Mouse (Mus musculus) embryonic stem cell, embryonic (primary cell): Measurements from ENCODE around the gene Cfl1.

ENCODE experiments used
- CTCF ChIA-PET, 4 experiments: fragments of 300-600 bp in 2 of 4; fragments of 350-600 bp in 2 of 4; sonication (Branson Sonifier 250); formaldehyde crosslinking; loops; one replicate each; lab custom pipeline; 2022; ENCODE audit warnings: inconsistent platforms in 2 of 4; lab: Charles Lee
- POLR2A ChIA-PET, 4 experiments: fragments of 300-600 bp in 2 of 4; fragments of 350-600 bp in 2 of 4; sonication (Branson Sonifier 250); formaldehyde crosslinking; loops; one replicate each; lab custom pipeline; 2022; ENCODE audit warnings: antibody characterized with exemption in 4 of 4, inconsistent platforms in 1 of 4; lab: Charles Lee

Gene Cfl1

DNA sequence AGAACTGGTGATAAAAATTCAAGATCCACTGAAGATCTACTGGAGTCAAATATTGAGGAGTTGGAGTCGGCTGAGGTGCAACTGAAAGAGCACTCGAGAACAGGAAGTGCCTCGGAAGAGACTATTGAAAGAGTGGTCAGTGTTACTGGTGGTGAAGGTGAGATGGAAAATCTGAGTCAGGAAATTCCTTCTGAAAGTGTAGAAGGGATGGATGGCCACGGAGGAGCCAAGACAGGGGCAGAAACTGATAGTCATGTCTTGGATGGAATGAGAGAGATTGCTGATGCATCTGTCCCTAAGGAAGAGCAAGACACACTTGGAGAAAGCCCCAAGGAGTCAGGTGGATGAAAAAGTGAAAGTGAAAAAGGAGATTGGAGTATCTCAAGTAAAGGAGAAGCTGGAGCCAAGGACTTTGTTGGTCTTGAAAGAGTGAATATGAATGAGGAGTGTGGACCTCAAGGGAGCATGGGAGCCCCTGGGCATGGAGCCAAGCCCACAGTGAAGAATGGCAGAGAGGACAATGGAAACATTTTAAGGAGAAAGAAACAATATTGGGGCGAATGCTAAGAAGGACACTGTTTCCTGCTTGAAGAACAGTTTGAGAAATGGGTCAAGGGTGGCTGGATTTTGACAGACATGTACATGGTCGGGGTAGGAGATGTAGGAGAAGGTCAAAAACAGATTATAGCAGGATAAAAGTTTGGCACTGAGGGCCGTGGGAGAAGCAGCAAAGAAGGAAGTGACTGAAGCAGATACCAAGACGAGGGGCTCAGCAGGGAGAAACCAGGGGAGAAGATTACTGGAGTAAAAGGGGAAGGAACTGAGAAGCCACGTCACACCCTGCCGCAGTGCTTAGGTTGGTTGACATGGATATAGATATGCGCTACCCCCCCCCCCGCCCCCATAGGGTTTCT, 22.1 kb downstream of the Cfl1 start:
- POLR2A ChIA-PET = interaction anchor here in 3 of 4 experiments (0.7 to 5.0 kb wide), 4 partner anchors 9 to 334 kb away, joined by 3 to 163 read pairs (median 10); partner anchors contain the start of genes Cfl1 (in 2 of the 3) and Mus81 (in 1 of the 3)
- CTCF ChIA-PET = interaction anchor here in 1 of 4 experiments (0.5 kb wide), 1 partner anchor 25 kb away, joined by 4 read pairs; no protein-coding TSS in a partner anchor

GRCm38 (mm10) chr19:5513005-5513349, 22.7 kb downstream of the Cfl1 start:
- CTCF ChIA-PET = interaction anchor here in 1 of 4 experiments (0.5 kb wide), 1 partner anchor 26 kb away, joined by 4 read pairs; no protein-coding TSS in a partner anchor

DNA sequence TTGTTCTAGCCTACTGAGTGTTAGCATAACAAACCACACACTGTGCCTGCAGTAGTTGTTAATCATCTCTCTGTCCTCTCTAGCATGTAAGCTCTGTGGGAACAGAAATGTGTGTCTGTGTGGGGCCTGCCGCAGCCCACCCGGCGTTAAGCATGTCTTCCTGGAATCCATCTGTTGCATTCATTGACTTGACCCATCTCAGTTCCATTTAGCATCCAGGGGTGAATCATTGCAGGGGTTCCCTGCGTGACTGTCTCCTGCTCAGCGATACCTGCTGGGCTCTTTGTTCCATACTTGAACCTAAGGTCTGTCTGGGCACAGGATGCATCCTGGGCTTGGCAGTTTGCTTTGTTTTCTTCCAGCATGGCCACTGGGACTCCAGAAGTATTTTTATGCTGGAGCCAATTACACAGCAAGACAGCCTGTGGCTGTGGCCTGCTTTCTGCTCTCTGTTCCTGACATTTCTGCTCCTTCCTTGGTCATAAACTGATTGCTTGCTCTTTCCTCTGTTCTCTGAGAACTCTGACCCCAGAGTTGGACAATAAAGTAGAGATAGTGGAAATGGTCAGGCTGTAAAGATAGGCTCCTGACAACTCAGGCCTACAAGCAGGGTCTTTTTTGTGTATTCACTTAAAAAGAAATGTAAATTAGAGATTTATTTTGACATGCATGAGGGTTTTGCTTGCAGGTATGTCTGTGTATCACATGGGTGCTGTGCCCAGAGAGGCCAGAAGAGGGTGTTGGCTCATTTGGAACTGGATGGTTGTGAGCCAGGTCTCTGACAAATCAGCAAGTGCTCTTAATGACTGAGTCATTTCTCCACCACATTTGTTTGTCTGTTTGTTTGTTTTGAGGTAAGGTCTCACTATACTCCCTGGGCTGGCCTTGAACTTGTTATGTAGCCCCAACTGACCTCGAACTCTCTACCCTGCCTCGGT, 25.9 kb downstream of the Cfl1 start:
- CTCF ChIA-PET = interaction anchor here in 1 of 4 experiments (0.9 to 1.8 kb wide), 3 partner anchors 28 to 53 kb away, joined by 3 to 7 read pairs (median 3); partner anchors contain the start of gene Mus81
- POLR2A ChIA-PET = interaction anchor here in 2 of 4 experiments (1.4 to 1.9 kb wide), 3 partner anchors 25 to 92 kb away, joined by 3 to 9 read pairs (median 4); partner anchors contain the start of genes Cfl1 (in 1 of the 2) and Drap1 (in 1 of the 2)

More at GRCm38 (mm10) chr19:5513005-5513349, 22.7 kb downstream of the Cfl1 start:
- POLR2A ChIA-PET = interaction anchor here in 2 of 4 experiments (0.8 to 5.0 kb wide), 2 partner anchors 20 to 333 kb away, joined by 3 to 163 read pairs; partner anchors contain the start of genes Cfl1 (in 1 of the 2) and Mus81 (in 1 of the 2)

DNA sequence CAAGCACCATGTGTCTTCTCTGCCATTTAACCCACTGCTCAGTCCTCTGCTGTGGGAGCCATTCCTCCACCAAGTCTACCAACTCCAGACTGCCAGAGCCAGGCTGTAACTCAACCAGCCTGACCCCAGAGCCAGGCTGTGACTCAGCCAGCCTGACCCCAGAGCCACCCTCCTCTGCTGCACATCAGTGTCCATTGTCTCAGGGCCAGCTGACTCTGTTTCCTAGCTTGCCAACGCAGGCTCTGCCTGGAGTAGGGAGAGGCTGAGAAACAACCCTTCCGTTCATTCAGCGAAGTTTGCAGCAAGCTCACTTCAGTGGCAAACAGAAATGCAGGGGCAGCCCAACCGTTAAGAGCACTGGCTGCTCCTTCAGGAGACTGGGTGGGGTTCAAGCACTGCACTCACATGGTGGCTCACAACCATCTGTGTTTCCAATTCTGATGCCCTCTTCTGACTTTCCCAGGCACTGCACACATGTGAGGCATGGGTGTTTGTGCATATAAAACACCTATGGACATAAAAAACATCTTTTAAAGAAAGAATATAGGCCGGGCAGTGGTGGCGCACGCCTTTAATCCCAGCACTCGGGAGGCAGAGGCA, 26.8 kb downstream of the Cfl1 start:
- POLR2A ChIA-PET = interaction anchor here in 1 of 4 experiments (0.9 to 1.5 kb wide), 3 partner anchors 26 to 93 kb away, joined by 3 to 4 read pairs (median 3); partner anchors contain the start of gene Drap1
- CTCF ChIA-PET = interaction anchor here in 1 of 4 experiments (0.9 to 1.8 kb wide), 3 partner anchors 29 to 53 kb away, joined by 3 to 7 read pairs (median 3); partner anchors contain the start of gene Mus81

- ChIA-PET CTCF (interaction anchor here in 2 of 4 experiments (0.6 kb wide), 2 partner anchors 63 to 610 kb away, joined by 3 read pairs; no protein-coding TSS in a partner anchor), POLR2A (interaction anchor here in 1 of 4 experiments (1.2 kb wide), 1 partner anchor 55 kb away, joined by 3 read pairs; no protein-coding TSS in a partner anchor)
These were observed 28.5 kb downstream of the Cfl1 start for GRCm38 (mm10) chr19:5518721-5519120.

DNA sequence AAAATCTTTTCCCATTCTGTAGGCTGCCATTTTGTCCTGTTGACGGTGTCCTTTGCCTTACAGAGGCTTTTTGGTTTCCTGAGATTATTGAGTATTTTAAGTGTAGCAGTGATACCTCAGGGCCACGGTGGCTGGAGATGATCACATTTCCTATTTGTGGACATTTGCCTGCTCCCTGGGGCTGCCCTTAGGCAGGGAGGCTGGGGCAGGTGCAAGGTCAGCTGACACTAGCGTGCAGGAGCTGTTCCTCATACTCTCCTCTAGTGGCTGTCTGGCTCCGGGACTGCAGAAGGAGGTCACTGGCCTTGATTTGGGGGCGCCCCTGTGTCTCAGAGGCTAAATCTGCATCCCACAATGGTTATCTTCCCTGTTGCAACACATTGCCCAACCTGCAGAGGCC, 34.9 kb downstream of the Cfl1 start:
- CTCF ChIA-PET = interaction anchor here in 2 of 4 experiments (0.6 to 2.2 kb wide), 6 partner anchors 43 to 560 kb away, joined by 3 to 12 read pairs (median 5); partner anchors contain the start of gene Ap5b1 (in 1 of the 2)
- POLR2A ChIA-PET = interaction anchor here in 3 of 4 experiments (0.5 to 1.2 kb wide), 6 partner anchors 26 to 387 kb away, joined by 3 to 6 read pairs (median 4); partner anchors contain the start of genes AI837181 (in 1 of the 3), Cfl1 (in 1 of the 3), Dpf2 (in 1 of the 3) and Drap1 (in 1 of the 3)

GRCm38 (mm10) chr19:5529325-5530137, 39.3 kb downstream of the Cfl1 start:
- ChIA-PET CTCF (interaction anchor here (0.5 to 3.8 kb wide), 68 partner anchors 9 to 1623 kb away, joined by 3 to 54 read pairs (median 4); partner anchors contain the start of genes Ap5b1 (in 4 of the 4), Rnaseh2c (in 2 of the 4), Snx32 (in 2 of the 4) and Ccdc85b (in 1 of the 4)), POLR2A (interaction anchor here (0.6 to 2.5 kb wide), 25 partner anchors 9 to 527 kb away, joined by 3 to 14 read pairs (median 3); partner anchors contain the start of genes Ap5b1 (in 3 of the 4), Cfl1 (in 2 of the 4), Mus81 (in 2 of the 4) and Ehbp1l1 (in 1 of the 4))

DNA sequence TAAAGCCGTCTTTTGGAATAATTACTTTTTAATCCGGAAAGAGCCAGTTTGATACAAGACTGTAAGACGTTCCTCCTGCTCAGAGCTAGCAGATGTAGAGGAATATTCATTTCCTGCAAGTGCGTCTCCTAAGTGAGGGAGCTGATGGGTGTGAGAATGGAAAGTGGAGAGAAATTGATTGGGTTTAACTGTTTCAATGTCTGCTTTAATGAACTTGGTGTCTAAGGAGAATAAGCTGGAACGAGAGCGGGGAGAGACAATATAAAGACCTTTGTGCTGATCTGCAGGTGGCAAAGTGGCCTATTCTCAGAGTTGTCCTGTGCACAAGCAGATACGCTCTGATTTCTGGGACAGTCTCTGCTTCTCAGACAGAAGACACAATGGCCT, 39.9 kb downstream of the Cfl1 start:
- ChIA-PET CTCF (interaction anchor here (0.6 to 3.8 kb wide), 47 partner anchors 8 to 747 kb away, joined by 3 to 54 read pairs (median 4); partner anchors contain the start of genes Ap5b1 (in 4 of the 4), Rnaseh2c (in 2 of the 4), Ccdc85b (in 1 of the 4) and Ehbp1l1 (in 1 of the 4)), POLR2A (interaction anchor here (0.6 to 2.5 kb wide), 17 partner anchors 9 to 527 kb away, joined by 3 to 14 read pairs (median 4); partner anchors contain the start of genes Ap5b1 (in 3 of the 4), Mus81 (in 1 of the 4) and Snx32 (in 1 of the 4))

GRCm38 (mm10) chr19:5532520-5532919, 42.3 kb downstream of the Cfl1 start:
- POLR2A ChIA-PET = interaction anchor here in 3 of 4 experiments (0.5 to 1.2 kb wide), 7 partner anchors 20 to 115 kb away, joined by 3 to 5 read pairs (median 3); partner anchors contain the start of gene Ap5b1 (in 1 of the 3)
- CTCF ChIA-PET = interaction anchor here in 3 of 4 experiments (0.6 to 3.9 kb wide), 9 partner anchors 35 to 571 kb away, joined by 3 to 20 read pairs (median 4); partner anchors contain the start of genes Ap5b1 (in 2 of the 3) and Mus81 (in 1 of the 3)

- ChIA-PET POLR2A (interaction anchor here in 3 of 4 experiments (0.5 to 2.1 kb wide), 12 partner anchors 9 to 547 kb away, joined by 3 to 9 read pairs (median 4); partner anchors contain the start of genes Ap5b1 (in 1 of the 3), Cfl1 (in 1 of the 3) and Snx32 (in 1 of the 3)), CTCF (interaction anchor here in 2 of 4 experiments (1.0 to 3.0 kb wide), 6 partner anchors 9 to 248 kb away, joined by 3 to 19 read pairs (median 6); partner anchors contain the start of gene Ap5b1 (in 2 of the 2))
These were observed 48.5 kb downstream of the Cfl1 start for GRCm38 (mm10) chr19:5538786-5539185.

- ChIA-PET CTCF (interaction anchor here in 1 of 4 experiments (0.6 kb wide), 1 partner anchor 142 kb away, joined by 3 read pairs; no protein-coding TSS in a partner anchor), POLR2A (interaction anchor here in 1 of 4 experiments (1.1 to 1.5 kb wide), 2 partner anchors 47 to 53 kb away, joined by 4 to 6 read pairs; partner anchors contain the start of gene Cfl1)
These were observed 53.1 kb downstream of the Cfl1 start for GRCm38 (mm10) chr19:5543362-5543761.

DNA sequence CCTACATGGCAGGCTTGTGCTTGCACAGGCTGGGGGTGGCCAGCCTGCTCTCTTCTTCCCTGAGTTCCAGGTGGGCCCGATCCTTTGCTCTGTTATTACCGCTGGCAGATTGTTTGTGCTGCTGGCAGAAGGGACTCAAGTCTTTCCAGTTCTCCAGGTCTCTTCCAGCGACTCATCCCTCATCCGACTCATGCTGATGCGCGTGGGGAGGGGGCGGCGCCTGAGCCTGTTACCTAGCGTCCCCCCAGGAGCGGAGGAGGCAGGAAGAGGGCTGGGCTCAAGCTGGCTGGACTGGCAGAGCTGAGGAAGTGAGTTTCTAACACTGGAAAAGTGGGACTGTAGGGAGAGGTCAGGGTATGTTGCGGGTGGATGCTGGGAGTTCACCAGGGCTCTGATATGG, 53.8 kb downstream of the Cfl1 start:
- ChIA-PET CTCF (interaction anchor here in 1 of 4 experiments (1.2 kb wide), 1 partner anchor 24 kb away, joined by 4 read pairs; the partner anchor contains the start of gene Ap5b1), POLR2A (interaction anchor here in 2 of 4 experiments (0.6 to 1.5 kb wide), 3 partner anchors 9 to 62 kb away, joined by 3 to 4 read pairs (median 4); no protein-coding TSS in a partner anchor)
